Mouse (Mus musculus) embryonic facial prominence, embryonic 11.5 days (tissue): Measurements from ENCODE around the gene Fndc7. TPM values are rescaled to one million over a fixed set of nuclear protein-coding genes. Genes with fewer than 3 reads are reported as not detected.

Experiments used
- ATAC-seq: fragments of 200-750 bp; cut with Nextera tagmentation; replicated peaks from 2 replicates; pipeline ENCODE4 v1.8.0; 2017; ENCODE audit warnings: low read depth; ENCODE audit not compliant: insufficient number of reproducible peaks, low FRiP score, low TSS enrichment
- DNase-seq: peaks from one replicate; pipeline ENCODE4 v3.0.0-alpha.2; 2015; ENCODE audit warnings: low spot score
- H3K27ac ChIP-seq: fragments of 300-500 bp; sonication (generic); replicated peaks from 2 replicates; pipeline ENCODE4 v1.5.1; 2014; ENCODE audit warnings: mild to moderate bottlenecking, low read depth, low read length, control low read depth
- H3K27me3 ChIP-seq: fragments of 300-500 bp; sonication (generic); 2 replicates; pipeline ENCODE4 v1.6.1; 2014; ENCODE audit warnings: mild to moderate bottlenecking, low read length, moderate library complexity, mixed read lengths; ENCODE audit not compliant: control insufficient read depth, insufficient read depth
- H3K36me3 ChIP-seq: fragments of 300-500 bp; sonication (generic); replicated peaks from 2 replicates; pipeline ENCODE4 v1.6.1; 2014; ENCODE audit warnings: low read depth, mild to moderate bottlenecking, low read length, moderate library complexity, mixed read lengths; ENCODE audit not compliant: control insufficient read depth, insufficient read depth
- H3K4me1 ChIP-seq: fragments of 300-500 bp; sonication (generic); 2 replicates; pipeline ENCODE4 v1.6.1; 2014; ENCODE audit warnings: low read length, mixed read lengths; ENCODE audit not compliant: control insufficient read depth, insufficient read depth
- H3K4me2 ChIP-seq: fragments of 300-500 bp; sonication (generic); 2 replicates; pipeline ENCODE4 v1.6.1; 2014; ENCODE audit warnings: low read depth, mild to moderate bottlenecking, control low read depth, low read length, moderate library complexity
- H3K4me3 ChIP-seq: fragments of 300-500 bp; sonication (generic); 2 replicates; pipeline ENCODE4 v1.5.1; 2014; ENCODE audit warnings: low read depth, low read length, control low read depth
- H3K9ac ChIP-seq: fragments of 300-500 bp; sonication (generic); replicated peaks from 2 replicates; pipeline ENCODE4 v1.6.1; 2014; ENCODE audit warnings: mild to moderate bottlenecking, control low read depth, low read length
- H3K9me3 ChIP-seq: fragments of 300-500 bp; sonication (generic); replicated peaks from 2 replicates; pipeline ENCODE4 v1.6.1; 2016; ENCODE audit warnings: mild to moderate bottlenecking, low read length, inconsistent platforms, mixed read lengths; ENCODE audit not compliant: control insufficient read depth
- WGBS: fragments of 180-500 bp; shearing (Covaris S2); extraction: QIAGEN DNeasy Blood & Tissue Kit; methylation state at CpG from one replicate; pipeline ENCODE4 v1.1.7; 2014; 5-methylcytosine and 5-hydroxymethylcytosine counted together
- polyA plus RNA-seq: library from polyadenylated mRNA; unstranded; fragments of >200 nt; fragmentation: Nextera tagmentation; extraction: Ambion mirVana; gene quantifications from 2 replicates; pipeline ENCODE4 v1.2.1, GENCODE M21; 2014

Gene Fndc7
- polyA plus RNA-seq, 1 experiment from 2014 or later = not detected

DNA sequence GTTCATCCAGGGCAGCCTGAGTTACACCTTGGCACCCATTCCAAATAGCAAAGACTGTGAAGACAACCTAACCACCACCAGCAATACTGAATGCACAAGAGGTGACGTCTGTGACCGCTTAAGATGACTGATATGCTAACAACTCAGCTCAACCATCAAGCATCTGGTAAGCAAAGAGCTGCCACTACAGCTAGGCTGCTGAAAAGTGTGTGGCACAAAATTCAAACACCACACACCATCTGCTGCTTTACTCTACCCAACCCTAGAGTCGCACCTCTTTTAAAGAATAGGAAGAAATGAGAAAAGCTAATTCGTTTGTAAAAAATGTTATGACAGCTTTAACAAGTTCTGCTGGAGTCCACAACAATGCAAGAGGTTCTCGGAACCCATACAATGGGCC lies 84.2 kb downstream of the Fndc7 start:
- no peak overlapping the region for H3K9ac ChIP-seq
- no peaks in the 10 kb centered on the region for H3K4me1 ChIP-seq
- DNase-seq = no peak
- H3K27me3 ChIP-seq = no peaks in the 10 kb centered on the region
- H3K27ac ChIP-seq = no peak overlapping the region
- H3K4me3 ChIP-seq = no peak overlapping the region
- 80% methylated on average over 5 of the region's 5 CpGs for WGBS
- no peaks in the 10 kb centered on the region for H3K9me3 ChIP-seq
- H3K36me3 ChIP-seq = no peaks in the 10 kb centered on the region; the same call in 1 of the 2 replicates
- ATAC-seq = no peak
- no peak overlapping the region for H3K4me2 ChIP-seq

Other genes with a start within 250 kb of the Fndc7 start
- gene Clcc1, start 236.1 kb downstream of the Fndc7 start, polyA plus RNA-seq = 73.2 and 79.8 TPM in 2 replicates
- gene Gpsm2, start 167.7 kb downstream of the Fndc7 start, polyA plus RNA-seq = 99.1 and 99.3 TPM in 2 replicates
- 0.15 and 0.20 TPM in 2 replicates for gene Aknad1, start 150.3 kb downstream of the Fndc7 start, polyA plus RNA-seq
- 28.2 and 29.2 TPM in 2 replicates for gene Stxbp3, start 49.5 kb downstream of the Fndc7 start, polyA plus RNA-seq
- gene Prpf38b, start 21.7 kb upstream of the Fndc7 start, polyA plus RNA-seq = 69.1 and 71.3 TPM in 2 replicates
- gene Henmt1, start 49.9 kb upstream of the Fndc7 start, polyA plus RNA-seq = 0.63 and 1.1 TPM in 2 replicates
- not detected in 2 replicates for gene Gm9857, start 50.4 kb upstream of the Fndc7 start, polyA plus RNA-seq
- 9.9 and 12.2 TPM in 2 replicates for gene Fam102b, start 137.6 kb upstream of the Fndc7 start, polyA plus RNA-seq
- gene Slc25a54, start 190.5 kb upstream of the Fndc7 start, polyA plus RNA-seq = not detected in 2 replicates
- 51.9 and 52.6 TPM in 2 replicates for gene Slc25a24, start 233.1 kb upstream of the Fndc7 start, polyA plus RNA-seq